Mouse (Mus musculus) embryonic facial prominence, embryonic 11.5 days (tissue): ENCODE measurements around the gene Slc4a4. TPM values are rescaled to one million over a fixed set of nuclear protein-coding genes. Genes with fewer than 3 reads are reported as not detected.

Experiments used
- ATAC-seq: fragments of 200-750 bp; cut with Nextera tagmentation; replicated peaks from 2 replicates; pipeline ENCODE4 v1.8.0; 2017; ENCODE audit warnings: low read depth; ENCODE audit not compliant: insufficient number of reproducible peaks, low FRiP score, low TSS enrichment
- DNase-seq: peaks from one replicate; pipeline ENCODE4 v3.0.0-alpha.2; 2015; ENCODE audit warnings: low spot score
- H3K27ac ChIP-seq: fragments of 300-500 bp; sonication (generic); replicated peaks from 2 replicates; pipeline ENCODE4 v1.5.1; 2014; ENCODE audit warnings: mild to moderate bottlenecking, low read depth, low read length, control low read depth
- H3K27me3 ChIP-seq: fragments of 300-500 bp; sonication (generic); 2 replicates; pipeline ENCODE4 v1.6.1; 2014; ENCODE audit warnings: mild to moderate bottlenecking, low read length, moderate library complexity, mixed read lengths; ENCODE audit not compliant: control insufficient read depth, insufficient read depth
- H3K36me3 ChIP-seq: fragments of 300-500 bp; sonication (generic); replicated peaks from 2 replicates; pipeline ENCODE4 v1.6.1; 2014; ENCODE audit warnings: low read depth, mild to moderate bottlenecking, low read length, moderate library complexity, mixed read lengths; ENCODE audit not compliant: control insufficient read depth, insufficient read depth
- H3K4me1 ChIP-seq: fragments of 300-500 bp; sonication (generic); 2 replicates; pipeline ENCODE4 v1.6.1; 2014; ENCODE audit warnings: low read length, mixed read lengths; ENCODE audit not compliant: control insufficient read depth, insufficient read depth
- H3K4me2 ChIP-seq: fragments of 300-500 bp; sonication (generic); 2 replicates; pipeline ENCODE4 v1.6.1; 2014; ENCODE audit warnings: low read depth, mild to moderate bottlenecking, control low read depth, low read length, moderate library complexity
- H3K4me3 ChIP-seq: fragments of 300-500 bp; sonication (generic); 2 replicates; pipeline ENCODE4 v1.5.1; 2014; ENCODE audit warnings: low read depth, low read length, control low read depth
- H3K9ac ChIP-seq: fragments of 300-500 bp; sonication (generic); replicated peaks from 2 replicates; pipeline ENCODE4 v1.6.1; 2014; ENCODE audit warnings: mild to moderate bottlenecking, control low read depth, low read length
- H3K9me3 ChIP-seq: fragments of 300-500 bp; sonication (generic); replicated peaks from 2 replicates; pipeline ENCODE4 v1.6.1; 2016; ENCODE audit warnings: mild to moderate bottlenecking, low read length, inconsistent platforms, mixed read lengths; ENCODE audit not compliant: control insufficient read depth
- WGBS: fragments of 180-500 bp; shearing (Covaris S2); extraction: QIAGEN DNeasy Blood & Tissue Kit; methylation state at CpG from one replicate; pipeline ENCODE4 v1.1.7; 2014; 5-methylcytosine and 5-hydroxymethylcytosine counted together
- polyA plus RNA-seq: library from polyadenylated mRNA; unstranded; fragments of >200 nt; fragmentation: Nextera tagmentation; extraction: Ambion mirVana; gene quantifications from 2 replicates; pipeline ENCODE4 v1.2.1, GENCODE M21; 2014

Slc4a4 gene
- polyA plus RNA-seq, 1 experiment from 2014 or later: 1.6 TPM

- WGBS: 83% methylated on average over 10 of the region's 10 CpGs
- Histone ChIP-seq H3K9me3 (no peaks in the 10 kb centered on the region), H3K4me3 (no peak overlapping the region), H3K4me1 (no peaks in the 10 kb centered on the region), H3K4me2 (no peak overlapping the region), H3K27ac (no peak overlapping the region), H3K27me3 (no peaks in the 10 kb centered on the region), H3K36me3 (no peaks in the 10 kb centered on the region), H3K9ac (no peak overlapping the region)
- ATAC-seq (no peak), DNase-seq (no peak)
Measured at GRCm38 (mm10) chr5:88917630-88918029, 31.0 kb downstream of the Slc4a4 start.

GRCm38 (mm10) chr5:88918538-88918937 lies 31.9 kb downstream of the Slc4a4 start:
- Histone ChIP-seq H3K4me3 (no peak overlapping the region), H3K9me3 (no peaks in the 10 kb centered on the region), H3K4me2 (no peak overlapping the region), H3K9ac (no peak overlapping the region), H3K4me1 (no peaks in the 10 kb centered on the region), H3K36me3 (no peaks in the 10 kb centered on the region), H3K27ac (no peak overlapping the region), H3K27me3 (no peaks in the 10 kb centered on the region)
- 83% methylated on average over 9 of the region's 9 CpGs for WGBS
- DNase-seq: peak; percentile 15
- ATAC-seq: no peak

- peaks cover 4% of the 10 kb centered on the region; the same call in 1 of the 2 replicates for H3K4me1 ChIP-seq
- H3K9ac ChIP-seq: no peak overlapping the region
- WGBS: 84% methylated on average over 5 of the region's 5 CpGs
- no peak overlapping the region for H3K4me2 ChIP-seq
- no peak overlapping the region for H3K27ac ChIP-seq
- DNase-seq (no peak), ATAC-seq (no peak)
- H3K4me3 ChIP-seq: no peak overlapping the region
- no peaks in the 10 kb centered on the region for H3K9me3 ChIP-seq
- H3K27me3 ChIP-seq: no peaks in the 10 kb centered on the region
- no peaks in the 10 kb centered on the region for H3K36me3 ChIP-seq
Measured at GRCm38 (mm10) chr5:88925576-88925975, 39.0 kb downstream of the Slc4a4 start.

GRCm38 (mm10) chr5:88928201-88928916 lies 41.7 kb downstream of the Slc4a4 start:
- ATAC-seq (no peak), DNase-seq (peak; percentile 62)
- Histone ChIP-seq H3K4me1 (peaks cover 4% of the 10 kb centered on the region; the same call in 1 of the 2 replicates), H3K9ac (no peak overlapping the region), H3K27ac (no peak overlapping the region), H3K4me3 (no peak overlapping the region), H3K27me3 (no peaks in the 10 kb centered on the region), H3K36me3 (no peaks in the 10 kb centered on the region), H3K4me2 (no peak overlapping the region), H3K9me3 (no peaks in the 10 kb centered on the region)
- 56% methylated on average over 13 of the region's 13 CpGs for WGBS

GRCm38 (mm10) chr5:88929392-88930094 lies 42.9 kb downstream of the Slc4a4 start:
- Histone ChIP-seq H3K4me3 (no peak overlapping the region), H3K4me2 (no peak overlapping the region), H3K27me3 (no peaks in the 10 kb centered on the region), H3K9me3 (no peaks in the 10 kb centered on the region), H3K4me1 (peaks cover 4% of the 10 kb centered on the region; the same call in 1 of the 2 replicates), H3K9ac (no peak overlapping the region), H3K27ac (no peak overlapping the region), H3K36me3 (no peaks in the 10 kb centered on the region)
- WGBS: 42% methylated on average over 18 of the region's 18 CpGs
- peak; percentile 66 for DNase-seq
- ATAC-seq: peak; percentile 57

GRCm38 (mm10) chr5:88930129-88930528 lies 43.5 kb downstream of the Slc4a4 start:
- Histone ChIP-seq H3K27ac (no peak overlapping the region), H3K9ac (no peak overlapping the region), H3K4me1 (peaks cover 4% of the 10 kb centered on the region; the same call in 1 of the 2 replicates), H3K4me2 (no peak overlapping the region), H3K27me3 (no peaks in the 10 kb centered on the region), H3K4me3 (no peak overlapping the region), H3K9me3 (no peaks in the 10 kb centered on the region), H3K36me3 (no peaks in the 10 kb centered on the region)
- no peak for ATAC-seq
- WGBS: 62% methylated on average over 5 of the region's 5 CpGs
- DNase-seq: peak; percentile 13

GRCm38 (mm10) chr5:88930611-88931010 lies 44.0 kb downstream of the Slc4a4 start:
- H3K27ac ChIP-seq: no peak overlapping the region
- no peak for ATAC-seq
- H3K4me1 ChIP-seq: peaks cover 4% of the 10 kb centered on the region; the same call in 1 of the 2 replicates
- no peaks in the 10 kb centered on the region for H3K27me3 ChIP-seq
- H3K4me2 ChIP-seq: no peak overlapping the region
- DNase-seq: peak; percentile 26
- WGBS: 47% methylated on average over 11 of the region's 11 CpGs
- no peaks in the 10 kb centered on the region for H3K9me3 ChIP-seq
- no peaks in the 10 kb centered on the region for H3K36me3 ChIP-seq
- H3K9ac ChIP-seq: no peak overlapping the region
- no peak overlapping the region for H3K4me3 ChIP-seq

- WGBS: 85% methylated on average over 9 of the region's 9 CpGs
- Histone ChIP-seq H3K4me1 (peaks cover 4% of the 10 kb centered on the region; the same call in 1 of the 2 replicates), H3K4me2 (no peak overlapping the region), H3K27me3 (no peaks in the 10 kb centered on the region), H3K36me3 (no peaks in the 10 kb centered on the region), H3K27ac (no peak overlapping the region), H3K9me3 (no peaks in the 10 kb centered on the region), H3K9ac (no peak overlapping the region), H3K4me3 (no peak overlapping the region)
- DNase-seq: no peak
- no peak for ATAC-seq
Measured at GRCm38 (mm10) chr5:88931176-88931575, 44.6 kb downstream of the Slc4a4 start.
